In the genomic region with DNA sequence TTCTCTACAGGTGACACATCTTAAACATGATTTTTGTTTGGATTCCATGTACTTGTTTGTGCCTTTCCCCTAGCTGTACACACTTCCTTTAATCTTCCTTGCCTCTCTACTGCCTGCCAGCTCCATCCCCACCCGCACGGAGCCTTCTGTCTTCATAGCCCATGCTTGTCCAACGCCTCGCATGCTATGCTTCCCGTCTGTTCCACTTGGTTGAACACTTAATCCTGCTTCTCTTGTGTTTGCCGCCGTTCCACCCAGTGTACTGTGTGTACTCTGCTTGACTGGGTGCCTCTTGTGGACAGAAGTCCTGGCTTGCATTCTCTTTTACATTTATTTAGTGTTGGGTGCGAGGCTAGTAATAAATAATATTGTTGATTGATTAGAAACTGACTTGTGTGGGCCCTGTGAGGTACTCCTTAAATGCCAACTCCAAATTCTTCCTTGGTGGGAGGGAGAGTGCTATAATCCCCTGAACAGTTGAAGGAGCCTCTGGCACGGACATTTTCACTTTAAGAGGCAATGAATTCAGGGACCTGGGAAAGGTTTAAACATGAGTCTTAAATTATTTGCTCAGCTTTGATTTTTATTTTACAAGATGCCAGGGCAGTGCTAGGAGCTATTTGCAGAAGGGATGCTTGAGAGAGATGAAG, we compare ENCODE assay signal across 11 mouse cellular contexts.
A peak's percentile ranks its signal among the peaks of the same experiment; 100 is the strongest.
DNase-seq lines count a peak whose midpoint lies in the region; ATAC-seq lines count a peak whose summit lies in the region.
"Had no signal": no experiment of that assay in that cellular context is flagged by ENCODE, and none has a peak within 500 bp of the region (broad histone marks: within the 10 kb centered on the region; RNA-seq: fewer than 3 reads in every experiment).

No protein-coding gene starts in this region.

- peak; percentile 74 for DNase-seq in heart, adult 11 months
- DNase-seq in heart, postnatal 14 days = no peak
- DNase-seq in right cerebral cortex, postnatal 10 days (ENCODE audit: low spot score in 2 of 2) = peak; percentile 48 to 55
- no peak for DNase-seq in right cerebral cortex, adult 2 months (ENCODE audit: low spot score in 2 of 2)
- DNase-seq in kidney, postnatal 14 days = peak; percentile 9
- DNase-seq in left cerebral cortex, postnatal 36 days (ENCODE audit: low spot score in 2 of 2) = no peak
- DNase-seq in adipocyte (ENCODE audit: low spot score) = no peak
- DNase-seq: lung, postnatal 10 days; thymus, postnatal 25 days had no signal

- intact Hi-C loops in heart, postnatal 14 days (cut with DNase I) = no loop called here
- intact Hi-C loops in left cerebral cortex, postnatal 36 days (cut with DNase I) = no loop called here

- peak overlapping the region; percentile 56; the same call in 1 of the 2 replicates for H3K27ac ChIP-seq in stomach, embryonic 16.5 days (ENCODE audit: low read length)

- no peak overlapping the region for H3K4me2 ChIP-seq in stomach, embryonic 16.5 days (ENCODE audit: low read depth, low read length)

- no peak overlapping the region for H3K9ac ChIP-seq in stomach, embryonic 16.5 days (ENCODE audit: low read length)

- H3K4me1 ChIP-seq in stomach, embryonic 16.5 days (ENCODE audit: control insufficient read depth, insufficient read depth, low read length) = no peaks in the 10 kb centered on the region

- H3K4me3 ChIP-seq in stomach, embryonic 16.5 days (replicated peaks; ENCODE audit: low read length) = no peak overlapping the region

- 67% methylated on average over 9 of the region's 9 CpGs for WGBS in stomach, embryonic 16.5 days

- no peaks in the 10 kb centered on the region for H3K9me3 ChIP-seq in stomach, embryonic 16.5 days (replicated peaks; ENCODE audit: control insufficient read depth, low read length)

- H3K36me3 ChIP-seq in stomach, embryonic 16.5 days (ENCODE audit: control insufficient read depth, insufficient read depth, low read length) = no peaks in the 10 kb centered on the region

- H3K27me3 ChIP-seq in stomach, embryonic 16.5 days (ENCODE audit: control insufficient read depth, insufficient read depth, low read length) = no peaks in the 10 kb centered on the region
- H3K27me3 ChIP-seq: CH12.LX had no signal

- peak; percentile 79; the same call in 1 of the 2 replicates for ATAC-seq in stomach, embryonic 16.5 days (ENCODE audit: insufficient read depth, low FRiP score)

Comparison
In these comparisons a context has a peak if more than half of its experiments do, and no peak if none do; other contexts are left out.
1. DNase-seq: peak in heart, adult 11 months (single experiment), right cerebral cortex, postnatal 10 days (2 of 2) and kidney, postnatal 14 days (single experiment); none in heart, postnatal 14 days (0 of 2), right cerebral cortex, adult 2 months (0 of 2), left cerebral cortex, postnatal 36 days (0 of 2) and adipocyte (single experiment).